In the genomic region with DNA sequence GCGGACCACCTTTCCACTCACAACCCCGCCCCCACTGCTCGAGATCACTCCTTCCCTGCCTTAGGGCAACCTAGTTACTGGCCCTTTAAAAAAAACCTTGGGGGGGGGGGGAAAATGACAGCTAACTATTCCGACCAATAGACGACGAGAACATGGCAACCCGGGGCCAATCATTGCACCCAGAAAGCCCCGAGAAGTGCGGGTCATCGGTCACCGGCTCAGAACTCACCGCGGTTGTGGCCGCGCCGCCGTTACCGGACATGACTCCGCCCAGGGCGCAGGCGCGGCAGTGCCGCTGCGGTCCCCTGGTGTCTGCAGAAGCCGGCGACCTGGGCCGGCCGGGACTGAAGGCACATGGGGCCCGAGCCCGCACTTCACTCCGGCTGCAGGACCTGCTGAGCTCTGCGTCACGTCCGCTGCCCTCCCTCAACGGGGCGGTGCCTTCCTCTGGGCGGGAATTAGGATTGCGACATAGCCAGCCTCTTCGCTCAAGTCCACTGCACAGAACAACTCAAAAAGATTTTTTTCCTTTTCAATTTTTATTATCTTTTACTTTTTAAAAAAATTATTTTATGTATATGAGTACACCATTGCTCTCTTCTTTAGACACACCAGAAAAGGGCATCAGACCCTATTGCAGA, we compare ENCODE assay signal across 8 mouse cellular contexts. TPM values are rescaled to one million over a fixed set of nuclear protein-coding genes. Genes with fewer than 3 reads are reported as not detected.
A peak's percentile ranks its signal among the peaks of the same experiment; 100 is the strongest.
DNase-seq lines count a peak whose midpoint lies in the region; ATAC-seq and TF ChIP-seq lines count a peak whose summit lies in the region.

A gene (minus strand): TSS at position 448 of the 641 bp plus-strand sequence.

- CTCF ChIA-PET in Patski (lab: Charles Lee) = interaction anchor here (1.0 to 2.5 kb wide), 2 partner anchors 8 to 18 kb away, joined by 4 to 8 read pairs; a partner anchor contains a TSS

- H3K4me2 ChIP-seq in hindbrain, embryonic 14.5 days (replicated peaks) = peak within 1 kb of the TSS; percentile 73

- POLR2A ChIA-PET in Patski (lab: Charles Lee) = interaction anchor here (1.1 to 1.7 kb wide), 3 partner anchors 9 to 15 kb away, joined by 3 to 8 read pairs (median 3); a partner anchor contains a TSS

- H3K9me3 ChIP-seq in hindbrain, embryonic 14.5 days (ENCODE audit: control insufficient read depth, low read length) = no peaks in the 10 kb centered on the region

- no peak for DNase-seq in Patski (ENCODE audit: low read depth, low spot score)
- peak; percentile 91 to 95 for DNase-seq in cerebellum, postnatal 25 days
- peak; percentile 65 to 67 for DNase-seq in frontal cortex, postnatal 25 days (ENCODE audit: low spot score in 2 of 2)
- DNase-seq in hindbrain, embryonic 14.5 days (ENCODE audit: low spot score) = peak; percentile 85
- DNase-seq in left cerebral cortex, adult 11 months (ENCODE audit: low spot score) = peak; percentile 82
- peak; percentile 94 to 95 for DNase-seq in lung, postnatal 4 days
- peak; percentile 80 for DNase-seq in retina, postnatal 7 days (ENCODE audit: low read depth, low spot score)
- DNase-seq in urinary bladder, adult 2 months (ENCODE audit: low spot score) = peak; percentile 90

- TF ChIP-seq CTCF in Patski (IDR thresholded peaks at IDR 0.05) = no peak

- H3K9ac ChIP-seq in hindbrain, embryonic 14.5 days = peak within 1 kb of the TSS; percentile 84

- peak; percentile 80 for ATAC-seq in Patski
- ATAC-seq in hindbrain, embryonic 14.5 days (ENCODE audit: low FRiP score) = peak; percentile 95

- in situ Hi-C loops in Patski (cut with MboI; ENCODE audit: low pct_unique_long_range_greater_than_20kb) = no loop called here

- H3K4me3 ChIP-seq in hindbrain, embryonic 14.5 days (replicated peaks; ENCODE audit: low read length) = peak within 1 kb of the TSS; percentile 92

- H3K27me3 ChIP-seq in Patski = no peaks in the 10 kb centered on the region
- no peaks in the 10 kb centered on the region for H3K27me3 ChIP-seq in hindbrain, embryonic 14.5 days (ENCODE audit: control insufficient read depth, insufficient read depth, low read length)

- peak within 1 kb of the TSS; percentile 99 for H3K27ac ChIP-seq in hindbrain, embryonic 14.5 days

- peaks cover 35% of the 10 kb centered on the region for H3K36me3 ChIP-seq in hindbrain, embryonic 14.5 days (replicated peaks; ENCODE audit: control insufficient read depth, insufficient read depth)

- under 1% methylated on average over 39 of the region's 39 CpGs for WGBS in hindbrain, embryonic 14.5 days

- peaks cover 6% of the 10 kb centered on the region for H3K4me1 ChIP-seq in hindbrain, embryonic 14.5 days (replicated peaks; ENCODE audit: control insufficient read depth, insufficient read depth, low read length)

RNA-seq across cellular contexts. Expression of the gene that starts here (rescaled TPM):
- 46.8 TPM for polyA plus RNA-seq in Patski (2021)
- 60.8 and 62.2 TPM in 2 replicates for polyA plus RNA-seq in hindbrain, embryonic 14.5 days (2014; fragmentation: Nextera tagmentation; extraction: Ambion mirVana)
- polyA plus RNA-seq in urinary bladder, adult 2 months (2012; rRNA removed) = 34.4 and 40.7 TPM in 2 replicates
